Mouse (Mus musculus) liver, postnatal 0 days (tissue): ENCODE results near the gene Rab35.
A peak's percentile ranks its signal among the peaks of the same experiment; 100 is the strongest.

Experiments used
- CTCF ChIP-seq: sonication (generic); IDR thresholded peaks from 2 replicates; pipeline ENCODE4 v1.5.1; 2016; ENCODE audit warnings: antibody characterized with exemption, low read depth
- EP300 ChIP-seq: IDR thresholded peaks from 2 replicates; pipeline ENCODE4 v1.6.1; 2016; ENCODE audit warnings: antibody characterized with exemption, low read depth, mild to moderate bottlenecking

- peak; percentile 30 for TF ChIP-seq CTCF
- TF ChIP-seq EP300 = no peak
Measured at GRCm38 (mm10) chr5:115631505-115632357, at the start of gene Rab35.
